Mouse (Mus musculus) erythroblast, embryonic 14.5 days (primary cell): ENCODE measurements around the gene Herpud1.

Source experiments
- GATA1 ChIP-seq: IDR thresholded peaks from 2 replicates; pipeline ENCODE4 v1.6.1; 2012; ENCODE audit warnings: low read length, inconsistent platforms, mixed read lengths
- TAL1 ChIP-seq: IDR thresholded peaks from 3 replicates; pipeline ENCODE4 v1.6.1; 2012; ENCODE audit warnings: low read length, inconsistent platforms, mixed read lengths

DNA sequence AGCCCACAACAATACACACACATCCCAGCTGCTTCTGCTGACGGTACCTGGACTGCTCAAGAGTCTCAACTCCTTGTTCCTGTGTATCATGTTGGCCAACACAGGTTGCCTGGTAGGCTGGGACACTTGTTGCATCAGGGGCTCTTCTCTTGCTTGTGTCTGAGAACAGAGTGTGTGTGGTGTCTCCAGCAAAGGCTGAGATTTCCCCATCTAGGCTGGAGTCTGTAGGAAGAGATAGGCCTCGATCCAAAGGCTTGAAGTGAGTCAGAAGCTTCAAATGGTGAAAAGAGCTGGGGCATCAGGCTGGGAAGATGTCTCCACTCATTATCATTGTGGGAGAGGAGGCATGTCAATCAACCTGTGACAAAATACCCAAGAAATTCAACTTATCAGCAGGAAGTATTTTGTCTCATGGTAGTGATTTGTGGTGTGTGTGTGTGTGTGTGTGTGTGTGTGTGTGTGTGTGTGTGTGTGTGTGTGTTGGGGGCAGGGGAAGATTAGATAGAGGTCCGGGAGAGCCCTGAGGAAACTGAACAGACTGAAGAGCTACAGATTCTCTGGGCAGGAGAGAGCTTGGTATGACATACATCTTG is 13.2 kb downstream of the Herpud1 start:
- no peak for TF ChIP-seq GATA1
- no peak for TF ChIP-seq TAL1
